Mouse (Mus musculus): ENCODE results near the gene Mmgt2.

GRCm38 (mm10) chr11:62693299-62694184 is 45.1 kb downstream of the Mmgt2 start:
- no peak for TF ChIP-seq MAX (IDR thresholded peaks at IDR 0.05)
- no peak for TF ChIP-seq CEBPB (IDR thresholded peaks at IDR 0.05; ENCODE audit: low read depth)
- TF ChIP-seq CTCF (IDR thresholded peaks at IDR 0.05; ENCODE audit: control insufficient read depth, insufficient read depth, insufficient read length), result peak; percentile 56
- TF ChIP-seq USF1 (IDR thresholded peaks at IDR 0.05; ENCODE audit: low read depth), result no peak

Measured in C2C12 (cell line).